Mouse (Mus musculus): ENCODE measurements around the gene Nupl1.

Nupl1 gene

GRCm38 (mm10) chr14:60152373-60152772, 98.9 kb downstream of the Nupl1 start:
- no peak for DNase-seq (ENCODE audit: low spot score in 2 of 2)

GRCm38 (mm10) chr14:60148893-60149292, 102.3 kb downstream of the Nupl1 start:
- DNase-seq (ENCODE audit: low spot score in 2 of 2) = no peak

- no peak for DNase-seq (ENCODE audit: low spot score in 2 of 2)
These were observed 108.0 kb downstream of the Nupl1 start for GRCm38 (mm10) chr14:60143234-60143633.

- peak in 1 of 2 experiments; percentile 15 for DNase-seq (ENCODE audit: low spot score in 2 of 2)
These were observed 112.9 kb downstream of the Nupl1 start for GRCm38 (mm10) chr14:60138339-60138738.

GRCm38 (mm10) chr14:60137812-60138211, 113.4 kb downstream of the Nupl1 start:
- peak in 1 of 2 experiments; percentile 39 for DNase-seq (ENCODE audit: low spot score in 2 of 2)

- no peak for DNase-seq (ENCODE audit: low spot score in 2 of 2)
These were observed 115.4 kb downstream of the Nupl1 start for GRCm38 (mm10) chr14:60135801-60136200.

GRCm38 (mm10) chr14:60134720-60135119, 116.5 kb downstream of the Nupl1 start:
- DNase-seq (ENCODE audit: low spot score in 2 of 2) = no peak
